Mouse (Mus musculus) ovary, postnatal 14 days (tissue): ENCODE measurements at regions not wholly inside any gene's neighbourhood (a gene's known extent, or its start where the extent isn't known, plus 50 kb on each side); places are given as distances from the start of the nearest gene placed in this dataset.

Experiments used
- DNase-seq: peaks from one replicate; pipeline ENCODE4 v3.0.0; 2022; ENCODE audit warnings: low spot score

DNA sequence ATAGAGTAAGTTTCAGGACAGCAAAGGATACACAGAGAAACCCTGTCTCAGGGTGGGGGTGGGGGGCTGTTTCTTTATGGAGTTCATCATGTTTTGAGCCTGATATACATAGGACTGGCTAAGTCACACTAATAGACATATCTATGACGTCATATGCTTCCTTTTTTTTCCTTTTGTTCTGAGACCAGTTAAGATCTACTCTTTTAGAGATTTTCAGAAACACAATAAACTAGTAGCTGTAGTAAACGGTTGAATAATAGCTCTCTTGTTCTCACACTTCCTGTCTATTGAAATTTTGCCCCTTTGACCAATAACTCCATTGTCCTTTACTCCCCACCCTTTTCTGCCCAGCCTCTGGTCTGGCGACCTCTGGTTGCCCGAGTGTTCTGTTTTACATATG is 382.6 kb upstream of the Jarid2 start:
- DNase-seq = no peak

DNA sequence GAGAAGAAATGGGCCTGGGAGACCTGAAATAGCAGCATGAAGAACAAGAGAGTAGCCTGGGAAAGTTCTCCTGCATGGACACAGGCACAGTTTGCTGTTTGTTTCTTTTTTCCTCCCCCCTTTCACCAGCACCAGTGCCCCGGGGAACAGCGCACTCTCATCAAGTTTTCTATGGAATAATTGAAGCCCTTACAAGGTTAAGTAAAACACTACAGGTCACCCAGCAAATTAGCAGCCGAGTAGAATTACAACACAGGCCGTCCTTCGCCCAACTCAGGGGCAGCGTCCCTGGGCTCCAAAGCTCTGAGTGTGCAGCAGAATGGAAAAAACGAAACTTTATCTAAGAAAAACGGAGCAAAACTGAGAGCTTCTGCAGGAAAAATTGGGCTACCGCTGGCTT is 381.6 kb upstream of the Jarid2 start:
- DNase-seq = no peak

DNA sequence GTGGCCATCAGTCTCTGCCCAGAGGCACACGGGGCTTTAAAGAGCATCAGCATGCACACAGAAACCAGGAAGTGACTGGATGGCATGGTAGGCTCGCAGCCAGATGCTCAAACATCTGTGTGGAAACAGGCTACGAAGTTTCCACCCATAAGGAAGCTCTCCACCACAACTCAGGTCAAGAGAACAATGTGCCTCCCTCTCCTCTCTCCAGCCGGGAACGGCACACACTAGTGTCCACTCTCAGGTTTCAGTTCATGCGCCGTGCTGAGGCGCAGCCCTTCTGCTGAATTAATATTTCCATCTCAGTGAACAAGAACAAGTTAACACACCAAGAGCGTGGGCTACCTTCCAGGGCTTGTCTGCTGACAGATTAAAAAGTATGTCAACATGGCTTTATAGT is 375.4 kb upstream of the Jarid2 start:
- peak; percentile 32 for DNase-seq

DNA sequence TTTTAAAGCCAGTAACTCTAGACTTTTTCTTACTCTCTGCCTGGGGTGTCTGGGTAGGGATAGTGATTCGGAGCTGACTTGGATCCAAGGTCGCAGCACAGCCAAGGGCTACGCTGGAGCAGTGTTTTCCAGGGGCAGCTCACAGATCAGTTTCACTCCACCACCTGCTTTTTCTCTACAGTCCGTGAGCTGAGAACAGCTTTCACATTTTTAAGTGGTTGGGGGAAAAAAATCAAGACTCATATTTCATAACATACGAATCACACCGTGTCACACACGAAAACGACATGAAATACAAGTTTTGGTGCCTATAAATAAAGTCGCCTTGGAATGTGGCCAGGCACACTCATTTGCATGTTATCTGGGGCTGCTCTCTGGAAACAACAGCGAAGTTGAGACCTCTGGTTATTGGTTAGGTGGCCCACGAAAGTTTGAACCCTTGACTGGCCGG is 373.5 kb upstream of the Jarid2 start:
- no peak for DNase-seq

DNA sequence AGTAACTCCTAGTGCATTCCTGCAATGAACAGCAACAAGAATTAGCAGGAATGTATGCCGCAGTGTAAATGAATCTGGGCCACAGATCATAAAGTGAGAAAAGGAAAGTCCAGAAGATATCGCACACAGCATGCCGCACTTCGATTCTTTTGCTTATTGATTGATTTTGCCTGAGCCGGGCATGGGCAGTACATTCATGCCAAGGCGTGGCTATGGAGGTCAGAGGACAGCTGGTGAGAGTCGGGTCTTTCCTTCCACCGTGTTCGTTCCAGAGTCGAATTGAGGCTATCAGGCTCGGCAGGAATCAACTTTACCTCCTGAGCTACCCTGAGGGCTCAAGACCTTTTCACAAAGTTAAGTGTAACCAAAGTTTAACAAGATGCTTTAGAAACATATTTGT is 372.3 kb upstream of the Jarid2 start:
- DNase-seq = no peak

DNA sequence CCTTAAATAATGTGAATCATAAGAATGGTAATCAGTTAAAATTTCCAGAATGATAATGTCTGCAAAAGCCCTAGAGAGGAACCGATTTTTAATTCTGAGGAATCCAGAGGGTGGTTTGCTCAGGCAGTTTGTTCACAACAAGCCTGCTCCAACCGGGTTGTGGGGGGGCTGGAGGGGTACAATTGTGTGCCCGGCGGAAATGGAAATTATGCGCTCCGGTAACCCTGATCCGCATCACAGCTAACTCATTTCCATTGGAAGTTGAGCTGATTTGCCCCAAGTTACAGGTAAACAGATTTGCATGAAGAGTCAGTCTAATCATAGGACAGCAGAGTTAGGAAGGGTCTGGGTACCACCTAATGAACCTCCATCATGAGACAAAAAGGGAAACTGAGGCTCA is 369.9 kb upstream of the Jarid2 start:
- no peak for DNase-seq

DNA sequence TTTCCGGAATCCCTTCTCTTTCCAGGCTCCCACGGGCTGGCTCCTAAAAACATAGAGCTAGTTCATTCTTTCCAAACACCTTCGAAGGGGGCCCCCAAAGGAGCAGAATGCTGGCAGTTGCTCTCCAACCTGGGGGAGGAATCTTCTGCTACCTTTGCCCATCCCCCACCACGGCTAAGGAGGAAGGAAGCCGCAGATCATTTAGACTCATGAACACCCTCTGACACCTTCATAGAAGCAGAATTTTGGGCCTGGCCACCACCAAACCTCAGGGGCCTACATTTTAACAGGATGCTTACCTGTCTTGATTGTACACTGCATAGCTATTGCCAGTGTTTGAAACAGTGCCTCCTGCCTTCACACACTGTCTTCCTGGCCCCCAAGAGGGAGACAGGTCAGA is 369.3 kb upstream of the Jarid2 start:
- no peak for DNase-seq

DNA sequence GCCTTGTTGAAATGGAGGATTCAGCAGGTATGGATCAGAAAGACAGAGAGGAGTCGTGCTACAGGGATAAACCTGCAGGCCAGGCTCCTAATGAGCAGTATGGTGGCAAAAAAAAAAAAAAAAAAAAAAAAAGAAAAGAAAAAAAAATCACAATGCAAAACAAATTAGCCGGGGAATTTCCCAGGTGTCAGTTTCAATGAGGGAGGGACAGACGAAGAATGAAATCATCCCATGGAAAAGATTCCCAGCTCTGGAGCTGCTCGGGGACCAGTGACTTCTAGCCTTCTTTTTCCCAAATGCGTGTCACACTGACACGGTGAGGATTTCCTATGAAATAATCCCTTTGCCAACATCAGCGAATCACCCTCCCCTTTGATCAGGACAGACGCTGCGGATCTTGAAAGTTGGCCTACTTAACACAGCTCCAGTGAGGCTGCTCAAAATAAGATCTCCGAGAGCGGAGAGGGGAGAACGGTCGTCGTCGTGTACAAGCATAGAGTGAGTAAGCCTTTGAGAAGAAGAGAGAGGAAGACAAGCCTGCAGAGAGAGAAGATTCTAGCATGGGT is 368.5 kb upstream of the Jarid2 start:
- no peak for DNase-seq

DNA sequence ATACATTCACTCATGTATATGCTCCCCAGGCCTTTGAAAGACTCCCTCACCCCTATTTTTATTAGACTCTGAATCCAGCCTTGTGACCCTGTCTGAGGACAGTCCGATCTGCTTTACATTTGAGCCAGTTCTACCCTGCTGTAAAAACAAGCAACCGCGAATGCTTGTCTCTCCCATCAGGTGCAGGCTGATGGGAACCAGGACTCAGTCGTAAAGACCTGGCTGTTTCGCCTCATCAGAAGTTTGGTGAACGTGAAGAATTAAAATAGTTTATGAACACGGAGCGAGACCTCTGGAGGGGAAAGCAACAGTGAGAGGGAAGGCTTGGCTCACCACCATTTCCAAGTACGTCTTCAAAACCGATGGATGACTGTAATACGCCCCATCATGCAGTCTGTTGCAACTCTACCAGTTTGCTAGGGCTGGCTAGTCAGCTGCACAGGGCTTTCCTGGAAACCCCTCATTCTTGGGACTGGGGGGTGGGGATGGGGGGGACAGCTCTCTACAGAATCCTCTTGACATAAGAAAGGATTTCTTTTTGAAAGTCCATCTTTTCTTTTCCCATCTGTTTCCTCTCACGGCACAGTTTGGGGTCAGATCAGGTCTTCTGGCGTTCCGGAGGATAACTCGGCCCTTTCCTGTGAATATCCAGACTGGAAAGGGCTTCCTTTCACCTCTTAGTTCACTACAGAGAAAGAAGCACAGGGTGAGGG is 366.8 kb upstream of the Jarid2 start:
- DNase-seq = no peak

DNA sequence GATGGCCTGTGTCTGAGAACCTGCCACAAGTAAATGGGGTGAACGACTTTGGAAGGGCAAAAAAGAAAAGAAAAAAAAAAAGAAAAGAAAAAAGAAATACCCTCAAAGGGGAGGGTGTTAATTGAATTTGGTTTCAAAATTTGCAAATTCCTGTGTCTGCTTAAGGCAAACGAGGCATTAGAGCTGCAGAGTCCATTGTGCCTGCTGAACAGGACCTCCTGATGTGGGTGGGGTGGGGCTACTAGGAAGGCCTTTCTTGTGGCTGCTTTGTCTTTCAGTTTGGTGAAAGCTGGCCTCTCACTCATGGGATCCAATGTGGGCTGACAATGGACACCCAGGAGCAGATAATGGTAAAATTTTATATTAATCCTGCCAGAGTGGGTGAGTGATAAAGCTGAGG is 366.3 kb upstream of the Jarid2 start:
- no peak for DNase-seq

DNA sequence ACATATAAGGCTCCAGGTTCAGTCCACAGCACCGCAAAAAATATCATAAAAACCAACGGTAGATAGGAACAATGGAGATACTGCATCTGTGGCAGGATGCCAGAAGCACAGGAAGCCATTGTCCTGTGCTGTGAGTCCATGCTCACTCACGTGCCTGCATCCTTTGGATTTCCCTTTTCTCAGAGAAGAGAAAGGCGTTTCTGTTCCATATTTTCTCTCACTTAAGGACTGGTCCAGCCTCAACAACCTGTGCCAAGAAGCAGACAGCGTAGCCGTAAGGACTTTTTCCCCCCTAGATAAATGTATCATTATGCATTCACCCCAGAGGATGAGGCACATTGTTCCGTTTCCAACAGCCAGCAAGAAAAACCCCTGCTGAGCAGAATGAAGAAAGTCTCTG is 360.0 kb upstream of the Jarid2 start:
- DNase-seq = no peak

DNA sequence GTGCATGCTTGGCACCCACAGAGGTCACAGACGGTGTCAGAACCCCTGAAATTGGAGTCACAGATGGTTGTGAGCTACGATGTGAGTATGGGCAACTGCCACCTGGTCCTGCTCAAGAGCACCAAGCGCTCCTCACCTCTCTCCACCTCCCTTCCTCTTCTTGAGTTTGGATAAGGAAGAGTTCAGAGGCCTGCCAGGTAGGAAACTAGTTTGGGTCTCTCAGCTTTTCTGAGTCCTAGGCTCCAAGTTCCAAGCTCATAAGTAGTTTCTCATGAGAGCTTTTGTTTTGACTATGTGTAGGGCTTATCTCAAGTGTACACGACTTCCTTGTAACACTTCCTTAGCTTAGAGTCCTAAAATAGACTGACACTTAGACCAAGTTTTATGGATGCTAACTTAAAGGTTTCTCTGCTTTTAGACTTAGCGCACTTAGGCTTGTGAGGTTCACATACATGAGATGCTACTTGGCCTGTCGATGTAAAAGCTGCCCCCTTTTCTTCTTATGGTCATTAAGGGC is 356.9 kb upstream of the Jarid2 start:
- DNase-seq = no peak

DNA sequence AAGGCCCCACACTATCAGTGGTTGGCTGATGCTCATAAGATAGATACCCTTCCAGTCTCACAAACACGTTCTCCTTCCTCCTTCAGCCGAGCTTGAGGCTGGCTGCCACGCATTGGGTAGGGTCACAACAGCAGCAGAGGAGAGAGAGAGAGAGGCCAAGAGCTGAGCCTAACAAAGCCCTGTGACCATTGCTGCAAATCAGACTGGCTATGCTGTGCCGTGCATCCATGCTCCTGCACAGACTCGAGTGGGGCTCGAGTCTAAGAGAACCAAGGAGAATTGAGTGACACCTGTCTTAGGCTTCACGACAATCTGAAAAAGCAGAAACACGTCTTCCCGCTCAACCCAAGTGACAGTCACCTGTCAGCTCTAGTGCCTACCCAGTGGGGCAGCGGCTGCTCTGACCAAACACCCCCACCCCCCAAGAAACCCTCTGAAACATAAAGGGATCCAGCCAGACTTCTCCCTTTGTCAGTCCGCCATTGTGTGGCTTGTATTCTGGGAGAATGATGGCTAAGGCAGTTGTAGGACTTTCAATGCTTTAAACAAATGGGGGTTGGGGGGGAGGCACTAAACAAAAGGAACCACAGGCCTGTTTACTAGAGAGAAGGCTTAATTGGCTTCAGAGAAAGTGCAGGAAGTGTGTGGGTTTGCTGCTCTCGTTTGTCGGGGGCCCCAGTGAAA is 353.7 kb upstream of the Jarid2 start:
- no peak for DNase-seq

DNA sequence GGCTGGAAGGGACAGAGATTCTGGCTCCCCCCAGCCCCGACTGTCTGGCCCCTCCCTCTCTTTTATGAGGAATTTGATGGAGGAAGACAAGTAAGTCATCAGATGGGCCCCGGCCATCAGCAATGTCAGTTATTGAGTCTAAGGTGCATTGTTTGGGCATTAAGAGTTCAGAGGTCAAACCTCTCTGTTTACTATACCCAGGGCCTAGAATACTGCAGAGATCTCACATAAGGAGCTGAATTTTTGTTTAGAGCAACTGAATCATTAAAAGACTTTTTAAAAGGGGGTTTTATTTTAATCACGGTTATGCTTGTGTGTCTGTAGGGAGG is 353.1 kb upstream of the Jarid2 start:
- no peak for DNase-seq

DNA sequence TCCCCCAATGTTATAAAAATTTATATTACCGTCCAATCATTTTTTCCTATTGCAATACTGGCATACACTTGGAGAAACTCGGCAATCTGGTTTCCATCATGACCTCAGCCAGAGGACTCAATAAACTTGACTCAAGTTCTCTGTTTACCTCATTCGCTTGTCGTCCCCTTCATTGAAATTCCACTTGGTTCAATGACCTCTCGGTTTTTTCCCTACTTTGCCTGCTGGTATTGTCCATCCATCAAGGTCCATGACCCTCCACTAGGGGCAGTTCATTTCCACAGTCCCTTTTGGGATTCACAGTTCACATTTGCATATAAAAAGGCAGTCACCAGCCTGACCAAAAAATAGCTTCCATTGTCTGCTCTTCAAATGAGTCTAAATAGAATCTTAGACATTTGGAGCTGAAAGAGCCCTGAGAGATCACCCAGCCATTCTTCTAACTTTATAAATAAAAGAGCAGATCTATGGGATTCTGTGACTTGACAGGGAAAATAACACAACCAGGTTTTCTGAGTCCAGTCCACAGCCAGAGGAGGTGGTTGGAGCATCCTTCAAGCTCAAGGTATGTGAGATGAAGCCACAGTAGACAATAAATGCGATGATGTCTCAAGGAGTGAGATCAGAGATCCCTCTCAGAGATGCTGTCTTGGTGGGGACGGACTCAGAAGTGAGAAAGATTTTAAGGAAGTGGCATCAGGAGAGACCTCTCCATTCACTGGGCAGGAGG is 347.4 kb upstream of the Jarid2 start:
- no peak for DNase-seq

DNA sequence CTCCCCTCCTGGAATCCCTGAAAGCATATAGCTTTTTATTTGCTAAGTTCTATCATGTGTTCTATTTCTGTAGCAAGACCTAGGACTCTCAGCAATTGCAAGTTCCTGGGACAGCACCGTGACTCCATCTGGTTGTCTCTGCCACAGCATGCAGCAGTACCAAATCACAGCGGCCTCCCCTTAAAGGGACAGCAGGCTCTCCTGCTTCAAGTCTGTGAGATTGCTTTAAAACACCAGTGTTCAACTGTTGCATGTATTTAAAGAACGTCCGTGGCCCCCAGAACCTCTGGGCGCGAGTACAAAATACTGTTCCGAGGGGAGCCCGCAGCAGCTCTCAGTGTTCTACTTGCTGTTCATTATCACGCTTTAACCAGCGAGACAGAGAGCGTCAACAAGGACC is 346.0 kb upstream of the Jarid2 start:
- DNase-seq = no peak

DNA sequence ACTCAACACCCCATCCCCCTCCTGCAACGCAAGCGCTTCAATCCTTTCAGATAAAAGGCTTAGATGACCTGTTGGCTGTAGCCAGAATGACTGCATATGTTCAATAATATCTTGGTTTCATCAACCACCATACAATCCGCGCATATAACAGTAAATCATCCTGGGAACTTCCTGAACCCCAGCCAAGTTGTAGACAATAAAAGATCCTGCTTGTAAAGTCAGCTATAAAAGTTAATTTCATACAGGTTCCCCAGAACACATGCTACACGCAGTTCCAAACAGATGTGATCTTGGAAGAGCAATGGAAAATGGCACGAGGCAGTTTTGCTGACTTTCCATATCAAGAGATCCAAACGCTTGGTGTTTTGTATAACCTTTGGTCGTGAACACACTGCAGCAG is 342.5 kb upstream of the Jarid2 start:
- DNase-seq = no peak

DNA sequence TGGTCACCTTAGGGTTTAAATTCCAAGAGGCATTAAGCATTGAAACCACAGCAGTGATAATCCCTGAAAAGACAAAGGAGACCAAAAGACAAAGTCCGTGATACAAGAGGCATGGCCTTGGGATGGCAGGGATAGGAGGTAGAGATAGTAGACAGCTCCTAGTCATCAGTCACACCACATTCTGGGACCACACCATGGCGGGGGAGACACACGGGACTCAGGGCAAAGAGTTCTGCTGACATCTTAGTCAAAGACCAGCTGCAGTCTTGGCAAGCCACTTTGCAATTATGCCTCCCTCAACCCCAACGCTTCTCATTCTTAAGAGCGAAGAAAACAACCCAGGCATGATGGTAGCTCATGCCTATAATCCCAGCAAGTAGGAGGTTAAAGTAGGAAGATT is 339.6 kb upstream of the Jarid2 start:
- no peak for DNase-seq

DNA sequence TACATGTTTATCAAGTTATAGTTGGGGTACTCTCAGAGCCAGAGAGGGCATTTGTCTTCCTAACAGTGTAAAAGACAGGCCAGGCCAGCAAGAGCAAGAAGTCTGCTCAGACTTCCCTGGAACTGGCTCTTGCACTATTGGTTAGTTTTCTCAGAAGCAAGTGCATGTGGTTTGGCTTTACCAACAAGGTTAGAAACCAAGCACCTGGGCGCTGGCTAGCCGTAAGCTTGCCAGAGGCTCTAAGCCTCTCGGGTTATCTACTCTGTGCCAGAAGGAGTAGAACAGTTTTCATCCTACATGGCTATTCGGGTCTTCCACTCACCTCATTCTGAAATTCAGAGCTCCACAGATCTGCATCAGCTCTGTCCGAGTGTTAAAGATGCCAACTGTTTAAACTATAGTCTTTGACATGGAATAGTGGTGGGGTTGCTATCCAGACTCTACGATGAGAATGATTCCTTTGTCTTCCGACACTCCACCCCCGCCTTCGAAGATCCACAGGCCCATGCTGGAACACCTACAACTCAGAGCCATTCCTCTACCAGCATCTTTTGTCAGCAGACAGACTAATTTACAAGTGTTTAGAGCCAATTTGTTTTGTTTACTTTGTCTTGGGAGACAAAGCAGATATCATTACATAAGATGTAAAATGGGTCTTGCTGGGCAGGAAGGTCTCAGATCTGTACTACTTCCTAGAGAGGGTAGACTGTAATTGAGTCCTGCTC is 338.4 kb upstream of the Jarid2 start:
- no peak for DNase-seq

DNA sequence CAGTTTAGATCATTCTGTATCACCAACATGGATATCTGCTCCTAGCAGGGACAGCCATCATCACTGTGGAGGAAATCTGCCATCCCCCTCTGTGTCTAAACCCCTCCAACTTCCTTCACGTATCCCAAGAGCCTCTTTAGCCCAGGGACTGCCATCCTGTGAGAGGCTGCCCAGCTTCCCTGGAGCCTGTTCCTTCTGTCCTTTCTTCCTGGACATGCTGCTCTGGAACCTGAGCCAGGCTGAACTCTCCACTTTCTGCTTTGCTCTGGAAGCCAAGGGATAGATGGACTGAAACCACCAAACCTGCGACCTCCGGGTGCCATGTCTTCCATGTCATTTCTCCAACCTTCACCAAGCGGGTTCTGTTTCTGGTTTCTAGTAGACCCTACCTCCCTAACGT is 335.3 kb upstream of the Jarid2 start:
- DNase-seq = no peak

DNA sequence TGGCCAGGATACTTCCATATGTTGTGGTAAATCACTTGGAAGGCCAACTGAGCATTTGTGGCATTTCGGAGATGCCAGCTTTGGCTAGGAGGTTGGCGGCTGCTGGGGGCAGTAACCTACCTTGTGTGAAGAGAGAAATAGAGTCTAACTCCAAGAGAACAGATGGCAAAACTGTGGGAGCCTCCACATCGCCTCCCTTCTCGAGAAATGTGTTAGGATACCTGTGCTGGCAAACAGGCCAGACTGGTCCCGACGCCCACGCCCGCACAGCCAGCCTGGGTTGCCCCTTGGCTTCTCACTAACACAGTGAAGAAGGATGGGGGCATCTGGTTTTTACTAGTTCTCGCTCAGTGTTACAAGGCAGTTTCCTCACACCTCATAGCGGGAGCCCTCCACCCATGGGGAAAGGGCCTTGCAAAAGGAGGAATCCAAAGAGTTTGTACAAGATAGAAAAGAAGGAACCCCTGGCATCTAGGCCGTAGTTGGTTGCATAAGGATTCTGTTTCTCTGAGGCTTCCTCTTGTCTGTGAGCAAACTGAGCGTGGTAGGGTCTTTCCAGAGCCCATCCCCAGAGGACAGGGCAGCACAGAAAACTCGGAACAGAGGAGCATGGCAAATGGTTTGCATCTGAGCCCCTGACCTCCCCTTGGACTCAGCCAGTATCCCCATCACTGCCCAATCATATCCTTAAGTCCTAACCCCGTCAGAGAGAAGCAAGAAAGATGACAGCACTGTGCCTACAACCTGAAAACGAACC is 330.5 kb upstream of the Jarid2 start:
- no peak for DNase-seq

DNA sequence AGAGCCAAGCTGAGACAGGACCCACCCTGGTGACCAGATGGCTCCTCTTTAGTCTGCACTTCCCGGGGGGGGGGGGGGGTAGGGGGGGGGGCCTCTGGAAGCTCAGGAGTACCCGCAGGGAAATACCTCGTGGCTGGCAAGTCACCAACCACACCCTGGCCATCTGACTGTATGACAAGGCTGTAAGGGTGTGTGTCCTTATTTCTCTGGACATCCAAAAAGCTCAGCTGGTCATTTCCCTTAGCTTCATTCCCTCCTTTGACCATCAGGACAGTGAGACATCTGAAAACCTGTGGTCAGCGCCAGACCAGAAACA is 329.9 kb upstream of the Jarid2 start:
- no peak for DNase-seq
